Mouse (Mus musculus) embryonic facial prominence, embryonic 11.5 days (tissue): Measurements from ENCODE around the gene Map3k6. TPM values are rescaled to one million over a fixed set of nuclear protein-coding genes. Genes with fewer than 3 reads are reported as not detected.
A peak's percentile ranks its signal among the peaks of the same experiment; 100 is the strongest.

Source experiments
- ATAC-seq: fragments of 200-750 bp; cut with Nextera tagmentation; replicated peaks from 2 replicates; pipeline ENCODE4 v1.8.0; 2017; ENCODE audit warnings: low read depth; ENCODE audit not compliant: insufficient number of reproducible peaks, low FRiP score, low TSS enrichment
- DNase-seq: peaks from one replicate; pipeline ENCODE4 v3.0.0-alpha.2; 2015; ENCODE audit warnings: low spot score
- H3K27ac ChIP-seq: fragments of 300-500 bp; sonication (generic); replicated peaks from 2 replicates; pipeline ENCODE4 v1.5.1; 2014; ENCODE audit warnings: mild to moderate bottlenecking, low read depth, low read length, control low read depth
- H3K27me3 ChIP-seq: fragments of 300-500 bp; sonication (generic); 2 replicates; pipeline ENCODE4 v1.6.1; 2014; ENCODE audit warnings: mild to moderate bottlenecking, low read length, moderate library complexity, mixed read lengths; ENCODE audit not compliant: control insufficient read depth, insufficient read depth
- H3K36me3 ChIP-seq: fragments of 300-500 bp; sonication (generic); replicated peaks from 2 replicates; pipeline ENCODE4 v1.6.1; 2014; ENCODE audit warnings: low read depth, mild to moderate bottlenecking, low read length, moderate library complexity, mixed read lengths; ENCODE audit not compliant: control insufficient read depth, insufficient read depth
- H3K4me1 ChIP-seq: fragments of 300-500 bp; sonication (generic); 2 replicates; pipeline ENCODE4 v1.6.1; 2014; ENCODE audit warnings: low read length, mixed read lengths; ENCODE audit not compliant: control insufficient read depth, insufficient read depth
- H3K4me2 ChIP-seq: fragments of 300-500 bp; sonication (generic); 2 replicates; pipeline ENCODE4 v1.6.1; 2014; ENCODE audit warnings: low read depth, mild to moderate bottlenecking, control low read depth, low read length, moderate library complexity
- H3K4me3 ChIP-seq: fragments of 300-500 bp; sonication (generic); 2 replicates; pipeline ENCODE4 v1.5.1; 2014; ENCODE audit warnings: low read depth, low read length, control low read depth
- H3K9ac ChIP-seq: fragments of 300-500 bp; sonication (generic); replicated peaks from 2 replicates; pipeline ENCODE4 v1.6.1; 2014; ENCODE audit warnings: mild to moderate bottlenecking, control low read depth, low read length
- H3K9me3 ChIP-seq: fragments of 300-500 bp; sonication (generic); replicated peaks from 2 replicates; pipeline ENCODE4 v1.6.1; 2016; ENCODE audit warnings: mild to moderate bottlenecking, low read length, inconsistent platforms, mixed read lengths; ENCODE audit not compliant: control insufficient read depth
- WGBS: fragments of 180-500 bp; shearing (Covaris S2); extraction: QIAGEN DNeasy Blood & Tissue Kit; methylation state at CpG from one replicate; pipeline ENCODE4 v1.1.7; 2014; 5-methylcytosine and 5-hydroxymethylcytosine counted together
- microRNA-seq: library from miRNA; unstranded; fragments of <30 nt; microRNA quantifications from one replicate; pipeline ENCODE4, GENCODE M21; 2016; ENCODE audit warnings: borderline number of aligned reads
- polyA plus RNA-seq: library from polyadenylated mRNA; unstranded; fragments of >200 nt; fragmentation: Nextera tagmentation; extraction: Ambion mirVana; gene quantifications from 2 replicates; pipeline ENCODE4 v1.2.1, GENCODE M21; 2014

Map3k6 gene
- polyA plus RNA-seq, 1 experiment from 2014 or later: 1.9 TPM

DNA sequence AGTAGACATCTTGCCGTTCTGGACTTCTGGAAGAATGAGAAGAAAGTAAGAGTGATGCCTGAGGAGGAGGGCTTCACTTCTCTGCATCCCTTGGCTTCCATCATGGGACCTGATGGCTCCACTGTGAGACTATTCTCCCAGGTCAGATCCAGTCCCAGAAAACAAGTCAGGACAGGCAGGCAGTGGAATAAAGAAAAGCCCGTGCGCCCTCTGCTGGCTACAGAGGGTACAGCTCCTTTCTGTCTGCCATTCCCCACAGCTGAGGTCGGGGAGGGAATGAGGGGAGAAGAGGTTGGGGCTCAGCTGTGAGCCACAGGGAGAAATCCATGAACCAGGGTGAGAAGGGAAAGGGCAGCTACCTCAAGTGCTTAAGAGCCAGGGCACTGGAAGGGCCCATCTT is 61.2 kb downstream of the Map3k6 start:
- Histone ChIP-seq H3K36me3 (peaks cover 2% of the 10 kb centered on the region), H3K9me3 (no peaks in the 10 kb centered on the region), H3K9ac (no peak overlapping the region; the same call in 1 of the 2 replicates), H3K27me3 (no peaks in the 10 kb centered on the region), H3K4me3 (no peak overlapping the region), H3K4me1 (no peaks in the 10 kb centered on the region), H3K4me2 (no peak overlapping the region), H3K27ac (no peak overlapping the region)
- WGBS: 20% methylated on average over 4 of the region's 4 CpGs
- DNase-seq (peak; percentile 78), ATAC-seq (no peak)

Small RNA genes within 50 kb of the gene (microRNA-seq; reads per million reads assigned to microRNA genes)
- not detected for gene Mir7017

Other genes with a start within 250 kb of the Map3k6 start
- 6.6 and 7.7 TPM in 2 replicates for gene Ahdc1, start 229.6 kb upstream of the Map3k6 start, polyA plus RNA-seq
- gene Wasf2, start 110.3 kb upstream of the Map3k6 start, polyA plus RNA-seq: 66.9 and 75.9 TPM in 2 replicates
- gene Cd164l2, start 28.7 kb upstream of the Map3k6 start, polyA plus RNA-seq: 1.1 and 2.0 TPM in 2 replicates
- gene Gpr3, start 28.3 kb upstream of the Map3k6 start, polyA plus RNA-seq: 0.18 and 0.48 TPM in 2 replicates
- gene Sytl1, start 22.3 kb downstream of the Map3k6 start, polyA plus RNA-seq: 1.1 and 1.2 TPM in 2 replicates
- gene Tmem222, start 37.0 kb downstream of the Map3k6 start, polyA plus RNA-seq: 82.0 and 87.9 TPM in 2 replicates
- 16.7 and 18.7 TPM in 2 replicates for gene Wdtc1, start 112.7 kb downstream of the Map3k6 start, polyA plus RNA-seq
- gene Slc9a1, start 128.9 kb downstream of the Map3k6 start, polyA plus RNA-seq: 4.7 and 5.6 TPM in 2 replicates
- 0.71 and 0.93 TPM in 2 replicates for gene Tent5b, start 239.3 kb downstream of the Map3k6 start, polyA plus RNA-seq